Mouse (Mus musculus): ENCODE data around the gene Nlrx1. TPM values are rescaled to one million over a fixed set of nuclear protein-coding genes. Genes with fewer than 3 reads are reported as not detected.

Nlrx1 gene
- 0.12 TPM for polyA plus RNA-seq (2014; fragmentation: Illumina TruSeq; extraction: RNeasy Lipid Tissue Mini Kit (QIAGEN cat#74804); ENCODE audit: low read depth, low replicate concordance)

DNA sequence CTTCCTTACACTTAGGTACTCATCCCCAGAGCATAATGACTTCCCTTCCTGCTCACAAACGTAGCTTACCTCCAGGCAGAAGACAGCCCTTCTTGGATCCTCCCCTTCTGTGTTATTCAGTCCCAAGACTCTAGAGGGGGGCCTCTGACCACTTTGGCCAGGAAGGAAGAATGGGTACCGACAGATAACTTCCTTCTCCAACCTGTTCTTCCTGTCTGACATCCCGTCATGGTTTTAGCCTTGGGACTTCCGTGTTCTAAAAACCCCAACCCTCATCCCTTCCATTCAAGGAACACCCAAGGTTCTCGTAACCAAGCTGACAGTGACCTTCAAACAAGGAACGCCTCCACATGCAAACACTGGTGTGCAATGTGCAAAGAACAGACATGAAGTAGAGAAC, at the start of gene Nlrx1:
Gene Nlrx1, minus strand, starts transcription at position 168 of the 400 bp plus-strand sequence.

DNA sequence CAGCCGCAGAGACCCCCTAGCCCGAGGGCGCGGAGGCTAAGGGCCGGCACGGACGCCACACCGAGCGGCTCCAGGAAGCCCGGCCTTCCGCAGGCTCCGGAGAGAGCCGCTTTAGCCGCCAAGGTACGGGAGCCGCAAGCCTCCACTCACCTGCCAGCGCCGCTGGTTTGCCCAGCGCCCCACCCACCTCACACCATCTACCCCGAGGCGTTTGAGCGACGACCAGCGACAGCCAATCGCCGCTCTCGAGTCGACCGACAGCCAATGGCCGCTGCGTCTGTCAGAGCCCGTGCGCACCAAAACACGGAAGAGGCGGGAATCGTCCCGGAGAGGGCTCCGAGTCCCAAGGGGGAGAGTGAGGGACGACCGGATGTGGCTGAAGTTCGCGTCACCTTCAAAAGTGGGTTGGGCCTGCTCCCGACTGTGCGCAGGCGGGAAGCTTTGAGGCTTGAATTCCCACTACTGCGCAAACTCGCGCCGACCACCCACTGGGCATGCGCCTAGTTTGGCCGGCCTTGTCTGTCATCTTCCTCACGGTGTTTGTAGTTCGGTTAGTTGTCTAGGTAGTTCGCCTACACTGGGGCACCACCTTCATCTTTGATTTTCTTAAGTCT, 37.2 kb upstream of the Nlrx1 start, which contains the start of gene Hinfp:
Gene Hinfp, minus strand, starts transcription at position 206 of the 614 bp plus-strand sequence.

DNA sequence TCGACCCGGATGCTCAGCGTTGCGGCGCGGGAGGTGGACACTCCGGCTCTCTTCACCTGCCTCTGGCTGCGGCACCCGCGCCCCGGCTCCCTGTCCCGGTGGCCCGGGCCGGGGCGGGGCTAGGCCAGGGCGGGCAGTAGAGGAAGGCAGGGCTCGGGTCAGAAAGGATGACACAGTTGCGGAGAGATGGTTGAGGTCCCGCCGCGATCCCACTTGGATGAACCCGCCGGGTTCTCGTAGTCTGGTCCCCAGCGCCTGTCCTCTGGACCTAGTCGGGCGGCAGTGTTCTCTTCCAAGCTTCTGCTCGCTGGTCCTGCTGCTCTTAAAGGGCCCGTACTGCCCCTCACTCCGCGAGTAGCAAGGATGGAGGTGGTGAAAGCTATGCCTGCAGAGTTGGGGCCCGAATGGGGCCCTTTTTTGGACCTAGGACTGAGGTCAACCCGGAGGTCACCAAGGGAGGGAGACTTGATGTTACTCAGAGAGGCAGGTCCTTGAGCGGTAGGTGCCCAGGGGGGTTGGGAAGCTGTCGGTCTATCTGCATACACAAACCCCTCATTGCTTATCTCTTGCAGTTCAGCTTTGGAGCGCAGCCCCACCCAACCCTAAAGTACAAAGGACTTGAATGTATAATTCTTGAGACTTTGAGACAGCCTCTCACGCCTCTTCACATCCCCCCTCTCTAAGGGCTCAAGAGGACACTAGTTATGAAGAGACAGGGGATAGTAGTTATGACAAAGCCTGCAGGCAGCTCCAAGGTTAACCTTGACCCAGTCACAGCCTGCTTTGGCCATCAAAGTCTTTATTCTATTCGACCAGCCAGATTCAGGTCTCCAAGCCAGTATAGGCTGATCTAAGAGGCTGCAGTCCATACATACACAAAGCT, 19.9 kb upstream of the Nlrx1 start, which contains the start of gene Abcg4:
Gene Abcg4, minus strand, starts transcription at position 540 of the 883 bp plus-strand sequence.

DNA sequence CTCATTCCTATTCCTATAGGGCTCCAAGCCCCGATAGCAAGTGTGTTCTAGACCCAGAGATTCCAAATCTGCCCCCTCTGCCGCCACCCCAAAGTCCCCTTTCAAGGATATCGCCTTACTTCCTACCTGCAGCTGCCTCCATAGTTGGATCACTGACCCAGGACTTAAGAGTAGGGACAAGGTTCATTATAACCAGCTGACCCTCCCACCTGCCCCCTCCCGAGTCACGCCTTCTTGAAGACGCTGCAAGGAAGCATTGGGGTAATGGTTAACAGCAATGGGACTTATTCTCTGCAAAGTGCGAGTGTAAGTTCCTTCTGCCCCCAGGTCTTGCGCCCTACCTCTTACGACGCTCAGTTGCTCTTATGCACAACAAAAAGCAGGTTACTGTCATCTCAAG, 17.1 kb downstream of the Nlrx1 start, which contains the start of gene Pdzd3:
Gene Pdzd3, minus strand, starts transcription at position 158 of the 400 bp plus-strand sequence.

DNA sequence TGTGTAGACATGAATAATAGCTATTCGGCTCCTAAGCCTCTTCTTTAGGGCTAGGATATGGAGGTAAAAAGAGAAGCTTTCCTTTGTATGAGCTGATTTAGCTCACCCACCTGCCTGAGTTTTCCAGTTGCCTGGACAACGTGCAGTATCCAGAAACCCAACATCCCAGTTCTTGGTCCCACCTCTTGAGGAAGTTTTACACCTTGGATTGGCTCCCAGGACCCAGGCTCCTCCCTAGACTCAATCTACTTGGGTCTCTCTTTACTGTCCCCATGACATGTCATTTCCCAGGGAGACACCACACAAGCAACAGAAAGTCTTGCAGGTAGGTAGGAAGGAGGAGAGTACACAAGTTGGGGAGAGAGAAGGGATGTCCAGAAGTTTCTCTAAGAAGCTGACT, 28.0 kb downstream of the Nlrx1 start, which contains the start of gene Ccdc153:
Gene Ccdc153, plus strand, starts transcription at position 278 of the 400 bp plus-strand sequence.

DNA sequence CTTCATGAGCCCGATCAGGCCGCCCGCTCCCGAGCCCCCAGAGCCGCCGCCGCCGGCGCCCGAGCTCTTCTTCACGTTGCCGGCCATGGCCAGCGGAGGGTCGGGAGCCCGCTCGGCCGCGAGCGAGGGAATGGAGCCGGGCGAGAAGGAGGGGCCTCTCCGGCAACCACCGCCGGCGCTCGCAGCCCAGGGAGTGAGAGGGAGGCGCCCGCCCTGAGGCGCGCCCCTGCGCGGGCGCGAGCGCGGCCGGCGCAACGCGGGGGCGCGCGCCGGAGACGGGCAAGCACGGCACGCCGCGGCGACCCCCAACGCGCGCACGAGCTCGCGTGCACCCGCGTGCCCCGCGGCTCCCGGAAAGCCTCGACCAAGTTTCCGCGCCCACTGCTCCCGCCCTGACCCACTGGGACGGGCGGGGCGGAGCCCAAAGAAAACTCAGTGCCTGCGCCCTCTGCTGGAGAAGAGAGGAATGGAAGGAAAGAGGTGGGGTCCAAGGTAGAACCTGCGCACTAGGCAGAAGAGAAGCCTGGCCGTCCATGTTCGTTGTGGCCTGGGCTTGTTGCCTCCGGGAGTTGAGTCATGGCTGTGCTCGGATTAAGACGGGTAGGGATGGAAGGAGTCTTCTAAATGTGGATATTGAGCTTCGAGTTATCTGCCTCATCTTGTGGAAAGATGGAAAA, 34.5 kb downstream of the Nlrx1 start, which contains the start of gene Cbl:
Gene Cbl, minus strand, starts transcription at position 248 of the 677 bp plus-strand sequence.

Other genes with a start within 250 kb of the Nlrx1 start
- not detected for gene Thy1, start 225.2 kb downstream of the Nlrx1 start, polyA plus RNA-seq (2014; fragmentation: Illumina TruSeq; extraction: RNeasy Lipid Tissue Mini Kit (QIAGEN cat#74804); ENCODE audit: low read depth, low replicate concordance)
- gene Usp2, start 201.6 kb downstream of the Nlrx1 start, polyA plus RNA-seq (2014; fragmentation: Illumina TruSeq; extraction: RNeasy Lipid Tissue Mini Kit (QIAGEN cat#74804); ENCODE audit: low read depth, low replicate concordance), result 23.0 TPM
- 0.12 TPM for gene Mfrp, start 166.9 kb downstream of the Nlrx1 start, polyA plus RNA-seq (2014; fragmentation: Illumina TruSeq; extraction: RNeasy Lipid Tissue Mini Kit (QIAGEN cat#74804); ENCODE audit: low read depth, low replicate concordance)
- gene C1qtnf5, start 161.4 kb downstream of the Nlrx1 start, polyA plus RNA-seq (2014; fragmentation: Illumina TruSeq; extraction: RNeasy Lipid Tissue Mini Kit (QIAGEN cat#74804); ENCODE audit: low read depth, low replicate concordance), result not detected
- 0.24 TPM for gene Gm49380, start 155.1 kb downstream of the Nlrx1 start, polyA plus RNA-seq (2014; fragmentation: Illumina TruSeq; extraction: RNeasy Lipid Tissue Mini Kit (QIAGEN cat#74804); ENCODE audit: low read depth, low replicate concordance)
- gene Rnf26, start 155.1 kb downstream of the Nlrx1 start, polyA plus RNA-seq (2014; fragmentation: Illumina TruSeq; extraction: RNeasy Lipid Tissue Mini Kit (QIAGEN cat#74804); ENCODE audit: low read depth, low replicate concordance), result 1.7 TPM
- 6.2 TPM for gene Mcam, start 134.1 kb downstream of the Nlrx1 start, polyA plus RNA-seq (2014; fragmentation: Illumina TruSeq; extraction: RNeasy Lipid Tissue Mini Kit (QIAGEN cat#74804); ENCODE audit: low read depth, low replicate concordance)
- gene Cbl, start 34.5 kb downstream of the Nlrx1 start, polyA plus RNA-seq (2014; fragmentation: Illumina TruSeq; extraction: RNeasy Lipid Tissue Mini Kit (QIAGEN cat#74804); ENCODE audit: low read depth, low replicate concordance), result 16.9 TPM
- gene Ccdc153, start 27.9 kb downstream of the Nlrx1 start, polyA plus RNA-seq (2014; fragmentation: Illumina TruSeq; extraction: RNeasy Lipid Tissue Mini Kit (QIAGEN cat#74804); ENCODE audit: low read depth, low replicate concordance), result not detected
- gene Pdzd3, start 17.1 kb downstream of the Nlrx1 start, polyA plus RNA-seq (2014; fragmentation: Illumina TruSeq; extraction: RNeasy Lipid Tissue Mini Kit (QIAGEN cat#74804); ENCODE audit: low read depth, low replicate concordance), result 9.0 TPM
- gene Abcg4, start 20.0 kb upstream of the Nlrx1 start, polyA plus RNA-seq (2014; fragmentation: Illumina TruSeq; extraction: RNeasy Lipid Tissue Mini Kit (QIAGEN cat#74804); ENCODE audit: low read depth, low replicate concordance), result not detected
- 6.8 TPM for gene Hinfp, start 37.1 kb upstream of the Nlrx1 start, polyA plus RNA-seq (2014; fragmentation: Illumina TruSeq; extraction: RNeasy Lipid Tissue Mini Kit (QIAGEN cat#74804); ENCODE audit: low read depth, low replicate concordance)
- 3.3 TPM for gene C2cd2l, start 51.7 kb upstream of the Nlrx1 start, polyA plus RNA-seq (2014; fragmentation: Illumina TruSeq; extraction: RNeasy Lipid Tissue Mini Kit (QIAGEN cat#74804); ENCODE audit: low read depth, low replicate concordance)
- 7.5 TPM for gene Dpagt1, start 57.4 kb upstream of the Nlrx1 start, polyA plus RNA-seq (2014; fragmentation: Illumina TruSeq; extraction: RNeasy Lipid Tissue Mini Kit (QIAGEN cat#74804); ENCODE audit: low read depth, low replicate concordance)
- gene H2afx, start 66.1 kb upstream of the Nlrx1 start, polyA plus RNA-seq (2014; fragmentation: Illumina TruSeq; extraction: RNeasy Lipid Tissue Mini Kit (QIAGEN cat#74804); ENCODE audit: low read depth, low replicate concordance), result 1.1 TPM
- 24.3 TPM for gene Hmbs, start 75.6 kb upstream of the Nlrx1 start, polyA plus RNA-seq (2014; fragmentation: Illumina TruSeq; extraction: RNeasy Lipid Tissue Mini Kit (QIAGEN cat#74804); ENCODE audit: low read depth, low replicate concordance)
- gene Vps11, start 93.1 kb upstream of the Nlrx1 start, polyA plus RNA-seq (2014; fragmentation: Illumina TruSeq; extraction: RNeasy Lipid Tissue Mini Kit (QIAGEN cat#74804); ENCODE audit: low read depth, low replicate concordance), result 9.7 TPM
- 9.5 TPM for gene Hyou1, start 110.9 kb upstream of the Nlrx1 start, polyA plus RNA-seq (2014; fragmentation: Illumina TruSeq; extraction: RNeasy Lipid Tissue Mini Kit (QIAGEN cat#74804); ENCODE audit: low read depth, low replicate concordance)
- 43.3 TPM for gene Slc37a4, start 128.3 kb upstream of the Nlrx1 start, polyA plus RNA-seq (2014; fragmentation: Illumina TruSeq; extraction: RNeasy Lipid Tissue Mini Kit (QIAGEN cat#74804); ENCODE audit: low read depth, low replicate concordance)
- 684 TPM for gene Rps25, start 138.5 kb upstream of the Nlrx1 start, polyA plus RNA-seq (2014; fragmentation: Illumina TruSeq; extraction: RNeasy Lipid Tissue Mini Kit (QIAGEN cat#74804); ENCODE audit: low read depth, low replicate concordance)
- gene Trappc4, start 139.0 kb upstream of the Nlrx1 start, polyA plus RNA-seq (2014; fragmentation: Illumina TruSeq; extraction: RNeasy Lipid Tissue Mini Kit (QIAGEN cat#74804); ENCODE audit: low read depth, low replicate concordance), result 41.1 TPM
- 7.0 TPM for gene Ccdc84, start 150.0 kb upstream of the Nlrx1 start, polyA plus RNA-seq (2014; fragmentation: Illumina TruSeq; extraction: RNeasy Lipid Tissue Mini Kit (QIAGEN cat#74804); ENCODE audit: low read depth, low replicate concordance)
- not detected for gene Foxr1, start 172.5 kb upstream of the Nlrx1 start, polyA plus RNA-seq (2014; fragmentation: Illumina TruSeq; extraction: RNeasy Lipid Tissue Mini Kit (QIAGEN cat#74804); ENCODE audit: low read depth, low replicate concordance)
- gene Upk2, start 186.4 kb upstream of the Nlrx1 start, polyA plus RNA-seq (2014; fragmentation: Illumina TruSeq; extraction: RNeasy Lipid Tissue Mini Kit (QIAGEN cat#74804); ENCODE audit: low read depth, low replicate concordance), result not detected
- 0.97 TPM for gene Bcl9l, start 214.2 kb upstream of the Nlrx1 start, polyA plus RNA-seq (2014; fragmentation: Illumina TruSeq; extraction: RNeasy Lipid Tissue Mini Kit (QIAGEN cat#74804); ENCODE audit: low read depth, low replicate concordance)

All from kidney, adult 10 weeks (tissue).